Mouse (Mus musculus): ENCODE results near the gene 1110002E22Rik.

DNA sequence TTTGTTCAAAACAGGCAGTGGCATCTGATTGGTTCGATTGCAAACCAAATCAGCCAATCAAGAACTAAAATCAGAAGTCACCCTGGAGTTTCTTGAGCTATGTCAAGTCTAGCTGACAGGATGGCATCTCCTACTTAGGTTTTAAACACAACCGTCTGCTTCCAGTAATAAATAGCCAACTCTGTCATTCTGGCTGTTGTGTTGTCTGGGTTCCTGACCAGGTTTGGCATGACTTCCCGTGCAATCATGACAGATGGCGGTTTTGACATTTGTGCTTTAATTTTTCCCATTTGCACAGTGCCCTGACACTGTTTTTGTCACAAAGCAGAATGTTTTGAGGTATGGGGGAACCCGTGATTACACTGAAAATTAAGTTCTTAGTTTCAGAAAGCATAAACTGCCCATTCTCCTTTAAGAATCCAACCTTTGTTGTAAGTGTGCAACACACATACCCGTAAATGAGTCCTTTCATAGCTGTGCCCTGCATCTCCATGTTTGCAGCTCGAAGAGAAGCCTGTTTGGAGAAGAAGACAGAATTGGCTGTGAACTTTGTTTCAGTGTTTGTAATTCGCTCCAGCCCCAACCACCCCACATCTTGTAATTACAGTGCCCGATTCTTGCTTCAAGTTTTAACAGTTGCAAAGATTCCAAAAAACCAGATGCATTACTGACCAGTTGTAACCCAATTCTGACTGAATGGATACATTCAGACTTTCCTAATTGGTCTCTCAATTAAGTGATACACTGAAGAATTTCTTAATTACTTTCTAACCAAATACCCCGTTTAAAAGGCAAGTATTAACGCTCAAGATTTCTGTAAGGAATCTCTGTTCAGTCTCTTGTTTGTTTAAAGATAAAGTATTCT lies 12.9 kb downstream of the 1110002E22Rik start:
- TF ChIP-seq E2F4 (IDR thresholded peaks at IDR 0.05; ENCODE audit: borderline replicate concordance, low read depth, low read length) = no peak
- no peak for TF ChIP-seq CTCF (IDR thresholded peaks at IDR 0.05 in 2 of 3, conservative IDR thresholded peaks at IDR 0.05 in 1 of 3; ENCODE audit: control insufficient read depth in 1 of 3, insufficient read depth in 1 of 3, low read depth in 2 of 3, low read length in 3 of 3, poor library complexity in 1 of 3, severe bottlenecking in 1 of 3)

All from MEL (cell line).